Mouse (Mus musculus) ES-E14 (cell line): ENCODE measurements around the gene Naa15.

Source experiments
- CHD2 ChIP-seq: IDR thresholded peaks from 2 replicates; pipeline ENCODE4 v1.6.1; 2014; ENCODE audit warnings: mild to moderate bottlenecking, low read depth, low read length, inconsistent platforms
- HCFC1 ChIP-seq: IDR thresholded peaks from 2 replicates; pipeline ENCODE4 v1.6.1; 2012; ENCODE audit warnings: low read length, inconsistent platforms, borderline replicate concordance; ENCODE audit not compliant: insufficient read depth

GRCm38 (mm10) chr3:51481881-51482280, 66.9 kb downstream of the Naa15 start:
- TF ChIP-seq HCFC1, result no peak
- no peak for TF ChIP-seq CHD2
